Mouse (Mus musculus) CH12.LX (cell line): ENCODE data around the gene Slc9a9. TPM values are rescaled to one million over a fixed set of nuclear protein-coding genes. Genes with fewer than 3 reads are reported as not detected.

ENCODE experiments used
- DNase-seq: peaks from one replicate; pipeline ENCODE4 v3.0.0-alpha.2; 2013; ENCODE audit errors: extremely low read depth
- H3K27ac ChIP-seq: 2 replicates; pipeline ENCODE4 v1.5.1; 2012; ENCODE audit warnings: low read depth, mild to moderate bottlenecking, control low read depth, moderate library complexity; ENCODE audit not compliant: insufficient read depth
- H3K27me3 ChIP-seq: replicated peaks from 2 replicates; pipeline ENCODE3; 2012; ENCODE audit warnings: inconsistent platforms
- H3K36me3 ChIP-seq, 2 experiments: replicated peaks in 1 of 2; 2 replicates each; pipeline versions ENCODE3 to v1.6.1; 2012; ENCODE audit warnings: inconsistent platforms in 1 of 2, low read length in 1 of 2, mild to moderate bottlenecking in 1 of 2, mixed read lengths in 1 of 2, moderate library complexity in 1 of 2; ENCODE audit not compliant: control insufficient read depth in 1 of 2, insufficient read depth in 1 of 2
- H3K4me1 ChIP-seq, 2 experiments: 2 replicates each; pipeline ENCODE4 v1.6.1; 2012; ENCODE audit warnings: inconsistent platforms in 1 of 2, moderate library complexity in 1 of 2; ENCODE audit not compliant: insufficient read depth in 2 of 2, control insufficient read depth in 1 of 2
- H3K4me2 ChIP-seq: 2 replicates; pipeline ENCODE4 v1.6.1; 2012; ENCODE audit warnings: low read depth, mild to moderate bottlenecking, control low read depth; ENCODE audit not compliant: poor library complexity, insufficient read depth, severe bottlenecking
- H3K4me3 ChIP-seq, 3 experiments: fragments of 150-350 bp in 1 of 3; sonication (generic) in 1 of 3; replicated peaks in 1 of 3; 2 replicates each; pipeline versions ENCODE3 to v1.5.1; 2011 to 2012; ENCODE audit warnings: low read depth in 2 of 3, low read length in 2 of 3, mild to moderate bottlenecking in 2 of 3, moderate library complexity in 2 of 3, control low read depth in 1 of 3, improper control_type of control experiment in 1 of 3, inconsistent platforms in 1 of 3, mixed read lengths in 1 of 3; ENCODE audit not compliant: poor library complexity in 1 of 3
- H3K79me2 ChIP-seq: replicated peaks from 2 replicates; pipeline ENCODE4 v1.6.1; 2012; ENCODE audit warnings: mild to moderate bottlenecking, moderate library complexity; ENCODE audit not compliant: control insufficient read depth, poor library complexity, insufficient read depth, severe bottlenecking; ENCODE audit errors: extremely low read depth
- H3K9ac ChIP-seq: 2 replicates; pipeline ENCODE4 v1.6.1; 2012; ENCODE audit warnings: low read depth, mild to moderate bottlenecking, control low read depth, moderate library complexity; ENCODE audit not compliant: insufficient read depth
- H3K9me3 ChIP-seq: replicated peaks from 2 replicates; pipeline ENCODE3; 2012; ENCODE audit warnings: low read length, inconsistent platforms, mixed read lengths
- CHD1 ChIP-seq: IDR thresholded peaks from 2 replicates; pipeline ENCODE4 v1.6.1; 2012; ENCODE audit warnings: low read depth, low read length, improper control_type of control experiment, inconsistent platforms
- CHD2 ChIP-seq: IDR thresholded peaks from 2 replicates; pipeline ENCODE4 v1.6.1; 2011; ENCODE audit warnings: low read length, improper control_type of control experiment
- CTCF ChIP-seq, 2 experiments: IDR thresholded peaks in 1 of 2; conservative IDR thresholded peaks in 1 of 2; 2 replicates each; pipeline ENCODE4 v1.5.1; 2011 to 2012; ENCODE audit warnings: low read depth in 2 of 2, low read length in 2 of 2, improper control_type of control experiment in 1 of 2, inconsistent platforms in 1 of 2, mild to moderate bottlenecking in 1 of 2, moderate library complexity in 1 of 2
- ELF1 ChIP-seq: IDR thresholded peaks from 2 replicates; pipeline ENCODE4 v1.6.1; 2014; ENCODE audit warnings: low read depth, mild to moderate bottlenecking, inconsistent platforms, low read length, improper control_type of control experiment
- EP300 ChIP-seq: IDR thresholded peaks from 2 replicates; pipeline ENCODE4 v1.6.1; 2011; ENCODE audit warnings: low read length, improper control_type of control experiment
- HCFC1 ChIP-seq: IDR thresholded peaks from 2 replicates; pipeline ENCODE4 v1.6.1; 2012; ENCODE audit warnings: low read depth, mild to moderate bottlenecking, inconsistent platforms, low read length, improper control_type of control experiment
- IRF4 ChIP-seq: IDR thresholded peaks from 2 replicates; pipeline ENCODE4 v1.6.1; 2014; ENCODE audit warnings: low read depth, mild to moderate bottlenecking, inconsistent platforms, low read length, improper control_type of control experiment
- JUND ChIP-seq: conservative IDR thresholded peaks from 2 replicates; pipeline ENCODE4 v1.6.1; 2011; ENCODE audit warnings: low read depth, low read length, improper control_type of control experiment
- MEF2A ChIP-seq: IDR thresholded peaks from 2 replicates; pipeline ENCODE4 v1.6.1; 2014; ENCODE audit warnings: low read depth, mild to moderate bottlenecking, inconsistent platforms, low read length, improper control_type of control experiment, borderline replicate concordance
- MXI1 ChIP-seq: IDR thresholded peaks from 2 replicates; pipeline ENCODE4 v1.6.1; 2011; ENCODE audit warnings: mild to moderate bottlenecking, low read depth, low read length, improper control_type of control experiment
- NELFE ChIP-seq: IDR thresholded peaks from 2 replicates; pipeline ENCODE4 v1.6.1; 2011; ENCODE audit warnings: low read depth, low read length, improper control_type of control experiment
- NRF1 ChIP-seq: IDR thresholded peaks from 2 replicates; pipeline ENCODE4 v1.6.1; 2014; ENCODE audit warnings: low read depth, mild to moderate bottlenecking, inconsistent platforms, low read length, improper control_type of control experiment, moderate library complexity
- POLR2A ChIP-seq: IDR thresholded peaks from 2 replicates; pipeline ENCODE4 v1.6.1; 2011; ENCODE audit warnings: low read depth, mild to moderate bottlenecking, improper control_type of control experiment, low read length
- RCOR1 ChIP-seq: conservative IDR thresholded peaks from 2 replicates; pipeline ENCODE4 v1.6.1; 2012; ENCODE audit warnings: low read depth, mild to moderate bottlenecking, inconsistent platforms, low read length, improper control_type of control experiment
- SIN3A ChIP-seq: IDR thresholded peaks from 2 replicates; pipeline ENCODE4 v1.6.1; 2012; ENCODE audit warnings: low read length, improper control_type of control experiment, inconsistent platforms
- SMC3 ChIP-seq: IDR thresholded peaks from 2 replicates; pipeline ENCODE4 v1.6.1; 2011; ENCODE audit warnings: low read depth, low read length, improper control_type of control experiment
- TCF12 ChIP-seq: IDR thresholded peaks from 2 replicates; pipeline ENCODE4 v1.6.1; 2014; ENCODE audit warnings: low read depth, mild to moderate bottlenecking, inconsistent platforms, low read length, improper control_type of control experiment
- UBTF ChIP-seq: IDR thresholded peaks from 2 replicates; pipeline ENCODE4 v1.6.1; 2012; ENCODE audit warnings: low read depth, mild to moderate bottlenecking, inconsistent platforms, low read length, improper control_type of control experiment, moderate library complexity
- USF2 ChIP-seq: conservative IDR thresholded peaks from 2 replicates; pipeline ENCODE4 v1.6.1; 2011; ENCODE audit warnings: low read depth, low read length, improper control_type of control experiment
- ZKSCAN1 ChIP-seq: IDR thresholded peaks from 2 replicates; pipeline ENCODE4 v1.6.1; 2012; ENCODE audit warnings: low read depth, inconsistent platforms, low read length, improper control_type of control experiment, borderline replicate concordance
- ZMIZ1 ChIP-seq: IDR thresholded peaks from 2 replicates; pipeline ENCODE4 v1.6.1; 2012; ENCODE audit warnings: low read depth, mild to moderate bottlenecking, inconsistent platforms, low read length, improper control_type of control experiment
- dilution Hi-C: fragments of 300-500 bp; cut with MboI; formaldehyde crosslinking; loops from 2 replicates; pipeline ENCODE4 v1.14.3; 2020; ENCODE audit warnings: low sequenced_read_pairs; ENCODE audit not compliant: extremely low pct_unique_long_range_greater_than_20kb, extremely low pct_ligation_motif_present
- in situ Hi-C: fragments of 300-500 bp; cut with MboI; formaldehyde crosslinking; loops from 3 replicates; pipeline ENCODE4 v1.14.3; 2019; ENCODE audit warnings: low sequenced_read_pairs, low pct_ligation_motif_present, low pct_unique_long_range_greater_than_20kb, mixed read lengths
- polyA plus RNA-seq: library from polyadenylated mRNA; unstranded; fragments of >175 nt; gene quantifications from 2 replicates; pipeline ENCODE4 v1.2.1, GENCODE M21; 2012; ENCODE audit warnings: low read depth; ENCODE audit not compliant: insufficient read length
- total RNA-seq, 2 experiments: library from RNA; depleted of rRNA; stranded (reverse); fragments of 300-350 nt in 1 of 2; fragments of >200 nt in 1 of 2; gene quantifications; 2 replicates each; pipeline ENCODE4 v1.2.3; 2012 to 2014

The Slc9a9 gene
- total and polyA plus RNA-seq, 3 experiments, result not detected

DNA sequence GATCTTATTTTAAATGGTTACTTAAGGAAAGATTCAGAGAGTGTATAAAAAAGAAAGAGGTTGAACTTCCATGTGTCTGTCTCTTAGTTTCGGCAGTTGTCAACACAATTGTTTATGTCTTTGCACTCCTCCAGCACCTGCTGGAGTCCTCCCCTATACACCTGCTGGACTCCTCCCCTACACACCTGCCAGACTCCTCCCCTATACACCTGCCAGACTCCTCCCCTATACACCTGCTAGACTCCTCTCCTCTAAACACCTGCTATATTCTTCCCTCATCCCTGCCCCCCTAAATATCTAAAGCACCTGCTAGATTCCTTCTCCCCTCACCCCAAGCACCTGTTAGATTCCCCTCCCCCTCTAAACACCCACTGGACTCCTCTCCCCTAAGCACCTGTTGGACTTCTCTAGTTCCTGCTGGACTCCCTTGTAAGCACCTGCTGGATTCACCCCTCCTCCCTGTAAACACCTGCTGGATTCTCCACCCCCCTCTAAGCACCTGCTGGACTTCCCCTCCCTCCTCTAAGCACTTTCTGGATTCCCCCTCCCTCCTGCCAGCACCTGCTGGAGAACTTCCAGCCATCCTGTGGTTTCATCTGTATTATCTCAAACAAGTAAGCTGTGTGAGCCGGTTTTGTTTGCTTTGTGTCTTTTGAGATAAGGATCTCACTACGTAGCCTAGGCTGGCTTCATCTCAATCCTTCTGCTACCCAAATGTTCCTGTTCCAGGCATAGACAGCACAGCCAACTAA is 10.1 kb upstream of the Slc9a9 start:
- no peak for DNase-seq
- in situ Hi-C loops (no loop called here), dilution Hi-C loops (no loop called here)
- H3K4me3 ChIP-seq, result no peak overlapping the region
- no peak overlapping the region for H3K4me2 ChIP-seq
- H3K27ac ChIP-seq, result no peak overlapping the region
- TF ChIP-seq CTCF (conservative IDR thresholded peaks at IDR 0.05 in 1 of 2, IDR thresholded peaks at IDR 0.05 in 1 of 2; ENCODE audit: low read depth in 2 of 2, low read length in 2 of 2) (no peak), MXI1 (no peak), CHD2 (no peak), POLR2A (no peak), ZKSCAN1 (no peak), ZMIZ1 (no peak)
- H3K4me1 ChIP-seq, result no peaks in the 10 kb centered on the region
- no peaks in the 10 kb centered on the region for H3K79me2 ChIP-seq
- no peaks in the 10 kb centered on the region for H3K36me3 ChIP-seq
- H3K9ac ChIP-seq, result no peak overlapping the region
- H3K9me3 ChIP-seq, result peaks cover 74% of the 10 kb centered on the region
- H3K27me3 ChIP-seq, result no peaks in the 10 kb centered on the region

DNA sequence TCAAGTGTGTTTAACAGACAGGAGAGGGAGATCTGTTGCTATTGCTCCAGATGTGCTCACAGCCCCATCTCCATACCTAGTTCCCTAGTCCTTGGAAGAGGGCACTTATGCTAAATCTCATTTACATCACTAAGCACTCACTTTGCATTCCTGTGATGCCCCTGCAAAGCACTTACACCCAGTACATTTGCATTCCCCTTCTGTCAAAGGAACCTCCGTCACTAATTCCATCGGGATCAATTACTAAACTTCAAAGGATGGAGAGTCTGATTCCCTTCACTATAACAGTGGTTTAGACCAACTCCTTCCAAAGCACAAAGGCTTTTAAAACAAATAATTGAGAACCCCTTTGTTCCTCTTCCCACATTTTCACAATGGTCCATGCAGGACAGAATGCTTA is 7.9 kb upstream of the Slc9a9 start:
- H3K4me3 ChIP-seq, result no peak overlapping the region
- no peaks in the 10 kb centered on the region for H3K79me2 ChIP-seq
- in situ Hi-C loops (no loop called here), dilution Hi-C loops (no loop called here)
- H3K27ac ChIP-seq, result no peak overlapping the region
- H3K36me3 ChIP-seq, result no peaks in the 10 kb centered on the region
- no peak overlapping the region for H3K9ac ChIP-seq
- no peak overlapping the region for H3K4me2 ChIP-seq
- H3K27me3 ChIP-seq, result no peaks in the 10 kb centered on the region
- H3K9me3 ChIP-seq, result peaks cover 71% of the 10 kb centered on the region
- DNase-seq, result no peak
- no peak for TF ChIP-seq TCF12
- TF ChIP-seq NELFE, result no peak
- TF ChIP-seq JUND, result no peak
- no peak for TF ChIP-seq CHD1
- TF ChIP-seq CHD2, result no peak
- TF ChIP-seq USF2, result no peak
- H3K4me1 ChIP-seq, result no peaks in the 10 kb centered on the region

DNA sequence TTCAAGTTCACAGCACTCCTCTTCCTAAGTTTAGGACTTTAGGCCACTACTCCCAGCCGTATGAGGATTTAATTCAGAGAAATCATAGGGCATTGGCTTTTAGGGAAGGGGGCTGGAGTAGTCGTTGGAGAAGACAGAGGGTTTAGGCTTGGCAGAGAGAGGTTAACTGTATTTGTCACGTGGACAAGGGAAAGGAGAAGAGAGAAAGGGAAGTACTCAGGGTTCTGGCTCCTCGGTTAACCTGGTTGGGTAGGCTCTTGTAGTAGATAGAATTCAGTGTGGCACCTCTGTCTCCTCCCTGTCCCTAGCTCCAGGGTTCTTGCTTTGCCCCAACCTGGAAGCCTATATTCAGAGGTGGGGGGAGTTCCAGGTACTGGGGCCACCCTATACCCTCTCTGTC is 4.5 kb upstream of the Slc9a9 start:
- H3K4me2 ChIP-seq, result no peak overlapping the region
- no peak overlapping the region for H3K9ac ChIP-seq
- H3K79me2 ChIP-seq, result no peaks in the 10 kb centered on the region
- H3K9me3 ChIP-seq, result peaks cover 72% of the 10 kb centered on the region
- no peaks in the 10 kb centered on the region for H3K27me3 ChIP-seq
- H3K27ac ChIP-seq, result no peak overlapping the region
- no peak for DNase-seq
- dilution Hi-C loops, result no loop called here
- no peaks in the 10 kb centered on the region for H3K4me1 ChIP-seq
- TF ChIP-seq ZMIZ1 (no peak), RCOR1 (no peak), HCFC1 (no peak), SIN3A (no peak), IRF4 (no peak), NRF1 (no peak), ELF1 (no peak), TCF12 (no peak), UBTF (no peak), EP300 (no peak), MEF2A (no peak), SMC3 (no peak), JUND (no peak)
- no peak overlapping the region for H3K4me3 ChIP-seq
- H3K36me3 ChIP-seq, result no peaks in the 10 kb centered on the region
- in situ Hi-C loops, result no loop called here
